Mouse (Mus musculus) testis, postnatal 14 days (tissue): ENCODE measurements at regions not wholly inside any gene's neighbourhood (a gene's known extent, or its start where the extent isn't known, plus 50 kb on each side); places are given as distances from the start of the nearest gene placed in this dataset.

ENCODE experiments used
- DNase-seq: peaks from one replicate; pipeline ENCODE4 v3.0.0; 2021; ENCODE audit warnings: low spot score

- peak; percentile 70 for DNase-seq
These were observed 100.7 kb downstream of the Chic2 start for GRCm38 (mm10) chr5:74943737-74944403.

GRCm38 (mm10) chr5:74941426-74941825 lies 103.1 kb downstream of the Chic2 start:
- DNase-seq = no peak

GRCm38 (mm10) chr5:74937416-74937940 lies 107.1 kb downstream of the Chic2 start:
- DNase-seq = no peak

GRCm38 (mm10) chr5:74936087-74936486 lies 108.5 kb downstream of the Chic2 start:
- DNase-seq = no peak

- DNase-seq = no peak
These were observed 108.9 kb downstream of the Chic2 start for GRCm38 (mm10) chr5:74935676-74936075.

- DNase-seq = no peak
These were observed 111.3 kb downstream of the Chic2 start for GRCm38 (mm10) chr5:74933276-74933675.

GRCm38 (mm10) chr5:74932206-74932605 lies 112.4 kb downstream of the Chic2 start:
- peak; percentile 43 for DNase-seq

- no peak for DNase-seq
These were observed 112.8 kb downstream of the Chic2 start for GRCm38 (mm10) chr5:74931765-74932164.

- no peak for DNase-seq
These were observed 117.0 kb downstream of the Chic2 start for GRCm38 (mm10) chr5:74927543-74927942.

- no peak for DNase-seq
These were observed 118.8 kb downstream of the Chic2 start for GRCm38 (mm10) chr5:74925769-74926168.

GRCm38 (mm10) chr5:74924031-74924533 lies 120.5 kb downstream of the Chic2 start:
- DNase-seq = no peak

- no peak for DNase-seq
These were observed 121.2 kb downstream of the Chic2 start for GRCm38 (mm10) chr5:74923337-74923736.

GRCm38 (mm10) chr5:74922881-74923280 lies 121.7 kb downstream of the Chic2 start:
- DNase-seq = no peak

- DNase-seq = no peak
These were observed 123.6 kb downstream of the Chic2 start for GRCm38 (mm10) chr5:74920939-74921338.

GRCm38 (mm10) chr5:74920490-74920889 lies 124.1 kb downstream of the Chic2 start:
- no peak for DNase-seq

- no peak for DNase-seq
These were observed 139.0 kb downstream of the Chic2 start for GRCm38 (mm10) chr5:74905504-74906061.

- no peak for DNase-seq
These were observed 139.6 kb downstream of the Chic2 start for GRCm38 (mm10) chr5:74904927-74905503.

GRCm38 (mm10) chr5:74904327-74904726 lies 140.2 kb downstream of the Chic2 start:
- DNase-seq = no peak

GRCm38 (mm10) chr5:74903711-74904110 lies 140.9 kb downstream of the Chic2 start:
- DNase-seq = peak; percentile 40

- DNase-seq = no peak
These were observed 147.4 kb downstream of the Chic2 start for GRCm38 (mm10) chr5:74897133-74897532.

GRCm38 (mm10) chr5:74893276-74893675 lies 151.3 kb downstream of the Chic2 start:
- DNase-seq = no peak

- DNase-seq = no peak
These were observed 153.0 kb downstream of the Chic2 start for GRCm38 (mm10) chr5:74891541-74891940.

- no peak for DNase-seq
These were observed 155.6 kb downstream of the Chic2 start for GRCm38 (mm10) chr5:74888934-74889333.
